Mouse (Mus musculus): ENCODE measurements at regions not wholly inside any gene's neighbourhood (a gene's known extent, or its start where the extent isn't known, plus 50 kb on each side); places are given as distances from the start of the nearest gene placed in this dataset.
A peak's percentile ranks its signal among the peaks of the same experiment; 100 is the strongest.

GRCm38 (mm10) chr13:75204417-75204816, 114.8 kb downstream of the Pcsk1 start:
- DNase-seq: no peak

GRCm38 (mm10) chr13:75223944-75224343, 134.3 kb downstream of the Pcsk1 start:
- DNase-seq: no peak

GRCm38 (mm10) chr13:75225581-75226297, 136.1 kb downstream of the Pcsk1 start:
- no peak for DNase-seq

GRCm38 (mm10) chr13:75227616-75228277, 138.1 kb downstream of the Pcsk1 start:
- peak; percentile 75 for DNase-seq

- DNase-seq: peak; percentile 5
Measured at GRCm38 (mm10) chr13:75236424-75236823, 146.8 kb downstream of the Pcsk1 start.

Data from right cerebral cortex, postnatal 14 days (tissue).